Mouse (Mus musculus) lung, embryonic 14.5 days (tissue): ENCODE results near the gene Krt81. TPM values are rescaled to one million over a fixed set of nuclear protein-coding genes. Genes with fewer than 3 reads are reported as not detected.
A peak's percentile ranks its signal among the peaks of the same experiment; 100 is the strongest.

Source experiments
- ATAC-seq: fragments of 200-750 bp; cut with Nextera tagmentation; 2 replicates; pipeline ENCODE4 v1.8.0; 2017; ENCODE audit warnings: mild to moderate bottlenecking, moderate TSS enrichment, moderate library complexity; ENCODE audit not compliant: insufficient read depth
- DNase-seq: peaks from one replicate; pipeline ENCODE4 v3.0.0-alpha.2; 2015
- H3K27ac ChIP-seq: fragments of 300-500 bp; sonication (generic); 2 replicates; pipeline ENCODE4 v1.5.1; 2014; ENCODE audit warnings: low read depth, mild to moderate bottlenecking, moderate library complexity
- H3K27me3 ChIP-seq: fragments of 300-500 bp; sonication (generic); 2 replicates; pipeline ENCODE4 v1.6.1; 2014; ENCODE audit warnings: low read length, control low read depth; ENCODE audit not compliant: insufficient read depth
- H3K36me3 ChIP-seq: fragments of 300-500 bp; sonication (generic); 2 replicates; pipeline ENCODE4 v1.6.1; 2014; ENCODE audit warnings: control low read depth; ENCODE audit not compliant: insufficient read depth
- H3K4me1 ChIP-seq: fragments of 300-500 bp; sonication (generic); 2 replicates; pipeline ENCODE4 v1.6.1; 2014; ENCODE audit warnings: antibody characterized with exemption, control low read depth; ENCODE audit not compliant: insufficient read depth
- H3K4me2 ChIP-seq: fragments of 300-500 bp; sonication (generic); 2 replicates; pipeline ENCODE4 v1.6.1; 2014; ENCODE audit warnings: mild to moderate bottlenecking
- H3K4me3 ChIP-seq: fragments of 300-500 bp; sonication (generic); 2 replicates; pipeline ENCODE4 v1.5.1; 2014; ENCODE audit warnings: low read depth, low read length
- H3K9ac ChIP-seq: fragments of 300-500 bp; sonication (generic); 2 replicates; pipeline ENCODE4 v1.6.1; 2014
- H3K9me3 ChIP-seq: fragments of 300-500 bp; sonication (generic); 2 replicates; pipeline ENCODE4 v1.6.1; 2016; ENCODE audit warnings: low read depth, low read length, control low read depth
- CTCF ChIP-seq: IDR thresholded peaks from 2 replicates; pipeline ENCODE4 v1.5.1; 2016; ENCODE audit warnings: antibody characterized with exemption, low read depth
- WGBS: fragments of 180-500 bp; shearing (Covaris S2); extraction: QIAGEN DNeasy Blood & Tissue Kit; methylation state at CpG from one replicate; pipeline ENCODE4 v1.1.7; 2014; 5-methylcytosine and 5-hydroxymethylcytosine counted together
- polyA plus RNA-seq: library from polyadenylated mRNA; unstranded; fragments of >200 nt; fragmentation: Nextera tagmentation; extraction: Ambion mirVana; gene quantifications from 2 replicates; pipeline ENCODE4 v1.2.1, GENCODE M21; 2014

The Krt81 gene
- polyA plus RNA-seq, 1 experiment from 2014 or later, result not detected

DNA sequence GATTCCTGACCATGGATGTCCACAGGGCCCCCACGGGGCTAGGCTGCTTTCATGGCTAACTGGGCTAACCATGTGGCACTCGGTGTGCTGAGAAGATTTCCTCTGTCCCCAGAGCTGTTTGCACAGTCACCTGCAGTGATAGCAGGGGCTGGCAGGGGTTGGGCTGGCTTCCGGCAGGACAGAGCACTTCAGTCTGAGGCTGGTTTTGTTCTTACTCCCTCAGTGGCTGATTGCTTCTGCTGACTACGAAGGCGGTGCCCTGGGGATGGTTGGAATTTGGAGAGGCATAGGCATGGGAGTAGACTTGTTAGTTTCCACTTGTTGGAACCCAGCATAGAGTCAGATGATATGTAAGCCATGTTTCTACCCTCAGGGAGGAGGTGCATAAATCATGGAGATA lies 38.6 kb downstream of the Krt81 start:
- H3K4me1 ChIP-seq, result no peaks in the 10 kb centered on the region
- H3K27ac ChIP-seq, result peak overlapping the region; percentile 42; the same call in 1 of the 2 replicates
- no peak overlapping the region for H3K4me3 ChIP-seq
- ATAC-seq, result peak; percentile 24; the same call in 1 of the 2 replicates
- no peak for TF ChIP-seq CTCF
- no peak overlapping the region for H3K9ac ChIP-seq
- H3K36me3 ChIP-seq, result peaks cover 26% of the 10 kb centered on the region
- no peak overlapping the region for H3K4me2 ChIP-seq
- no peaks in the 10 kb centered on the region for H3K27me3 ChIP-seq
- 26% methylated on average over 5 of the region's 5 CpGs for WGBS
- peak; percentile 31 for DNase-seq
- no peaks in the 10 kb centered on the region for H3K9me3 ChIP-seq

- Histone ChIP-seq H3K4me2 (no peak overlapping the region), H3K9ac (no peak overlapping the region), H3K9me3 (no peaks in the 10 kb centered on the region), H3K36me3 (peaks cover 22% of the 10 kb centered on the region), H3K4me1 (no peaks in the 10 kb centered on the region), H3K27ac (no peak overlapping the region), H3K27me3 (no peaks in the 10 kb centered on the region), H3K4me3 (no peak overlapping the region)
- DNase-seq, result peak; percentile 69
- ATAC-seq, result no peak
- 56% methylated on average over 6 of the region's 6 CpGs for WGBS
- TF ChIP-seq CTCF, result peak; percentile 64
Measured at GRCm38 (mm10) chr15:101420903-101421302, 42.6 kb downstream of the Krt81 start.

GRCm38 (mm10) chr15:101418950-101419349 lies 44.6 kb downstream of the Krt81 start:
- no peak overlapping the region for H3K4me2 ChIP-seq
- H3K9ac ChIP-seq, result no peak overlapping the region
- peaks cover 7% of the 10 kb centered on the region; the same call in 1 of the 2 replicates for H3K4me1 ChIP-seq
- no peak for DNase-seq
- no peak for TF ChIP-seq CTCF
- ATAC-seq, result no peak
- H3K36me3 ChIP-seq, result peaks cover 18% of the 10 kb centered on the region
- no peaks in the 10 kb centered on the region for H3K9me3 ChIP-seq
- WGBS, result 70% methylated on average over 4 of the region's 4 CpGs
- no peak overlapping the region for H3K27ac ChIP-seq
- no peak overlapping the region for H3K4me3 ChIP-seq
- H3K27me3 ChIP-seq, result peaks cover 5% of the 10 kb centered on the region; the same call in 1 of the 2 replicates

GRCm38 (mm10) chr15:101414807-101415565 lies 48.6 kb downstream of the Krt81 start:
- peak overlapping the region; percentile 63; the same call in 1 of the 2 replicates for H3K27ac ChIP-seq

DNA sequence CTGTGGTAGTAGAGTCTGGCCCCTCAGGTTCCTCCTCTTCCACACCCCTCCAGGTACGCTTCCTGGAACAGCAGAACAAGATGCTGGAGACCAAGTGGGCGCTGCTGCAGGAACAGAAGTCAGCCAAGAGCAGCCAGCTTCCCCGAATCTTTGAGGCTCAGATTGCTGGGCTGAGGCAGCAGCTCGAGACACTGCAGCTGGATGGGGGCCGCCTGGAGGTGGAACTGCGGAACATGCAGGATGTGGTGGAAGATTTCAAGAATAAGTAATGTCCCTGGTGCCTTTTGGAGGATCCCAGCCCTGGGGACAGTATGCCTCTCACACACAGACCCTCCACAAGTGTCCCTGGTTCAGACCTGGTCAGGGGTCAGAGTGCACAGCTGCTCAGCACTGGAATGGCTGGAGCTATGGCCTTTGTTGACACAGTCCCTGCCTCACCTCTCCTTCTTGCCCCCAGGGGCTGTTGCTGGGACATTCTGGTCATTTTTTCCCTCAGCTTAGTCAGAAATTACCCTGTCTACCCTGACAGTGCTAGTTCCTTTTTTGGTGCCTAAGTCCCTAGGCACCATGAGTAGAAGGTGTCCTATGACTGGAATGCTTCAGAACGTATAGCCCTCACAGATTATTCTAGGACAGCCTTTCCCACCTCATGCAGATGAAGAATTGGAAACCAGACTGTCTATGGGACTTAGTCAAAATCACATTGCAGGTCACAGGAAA lies 49.5 kb downstream of the Krt81 start:
- ATAC-seq, result no peak

More at GRCm38 (mm10) chr15:101414807-101415565, 48.6 kb downstream of the Krt81 start:
- Histone ChIP-seq H3K36me3 (peaks cover 4% of the 10 kb centered on the region; the same call in 1 of the 2 replicates), H3K4me2 (peak overlapping the region; percentile 58), H3K9ac (no peak overlapping the region), H3K27me3 (peaks cover 8% of the 10 kb centered on the region; the same call in 1 of the 2 replicates), H3K4me3 (no peak overlapping the region), H3K4me1 (peaks cover 7% of the 10 kb centered on the region; the same call in 1 of the 2 replicates), H3K9me3 (no peaks in the 10 kb centered on the region)
- DNase-seq (no peak), ATAC-seq (no peak)
- no peak for TF ChIP-seq CTCF
- WGBS, result 31% methylated on average over 11 of the region's 11 CpGs

DNA sequence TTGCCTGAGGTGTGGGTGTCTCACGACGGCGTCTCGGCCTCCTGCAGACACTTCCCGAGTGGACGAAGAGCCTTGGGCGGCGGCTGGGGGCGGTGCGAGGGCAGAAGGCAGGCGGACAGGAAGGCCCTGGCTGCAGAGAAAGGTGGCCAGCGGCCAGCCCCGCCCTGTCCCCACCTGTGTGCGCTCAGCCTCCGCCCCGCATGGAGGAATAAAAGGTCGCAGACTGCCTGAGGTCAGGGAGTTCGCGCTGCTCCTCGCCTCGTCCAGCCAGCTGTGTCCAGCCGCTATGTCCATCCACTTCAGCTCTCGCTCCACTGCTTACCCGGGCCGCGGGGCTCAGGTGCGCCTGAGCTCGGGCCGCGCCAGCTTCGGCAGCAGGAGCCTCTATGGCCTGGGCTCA lies 51.4 kb downstream of the Krt81 start:
- Histone ChIP-seq H3K27me3 (peaks cover 8% of the 10 kb centered on the region; the same call in 1 of the 2 replicates), H3K9ac (peak overlapping the region; percentile 53), H3K4me1 (peaks cover 7% of the 10 kb centered on the region; the same call in 1 of the 2 replicates), H3K4me2 (peak overlapping the region; percentile 58), H3K4me3 (peak overlapping the region; percentile 40), H3K27ac (peak overlapping the region; percentile 85), H3K36me3 (no peaks in the 10 kb centered on the region), H3K9me3 (no peaks in the 10 kb centered on the region)
- WGBS, result 14% methylated on average over 31 of the region's 31 CpGs
- DNase-seq (no peak), ATAC-seq (0 out of 2 replicates have a peak, but pooled peaks have one; percentile 30)
- TF ChIP-seq CTCF, result no peak

More for the DNA sequence above, 49.5 kb downstream of the Krt81 start:
- 20% methylated on average over 7 of the region's 7 CpGs for WGBS
- Histone ChIP-seq H3K9me3 (no peaks in the 10 kb centered on the region), H3K36me3 (no peaks in the 10 kb centered on the region), H3K27me3 (peaks cover 8% of the 10 kb centered on the region; the same call in 1 of the 2 replicates), H3K9ac (no peak overlapping the region), H3K27ac (peak overlapping the region; percentile 85), H3K4me3 (peak overlapping the region; percentile 40), H3K4me2 (peak overlapping the region; percentile 58), H3K4me1 (peaks cover 7% of the 10 kb centered on the region; the same call in 1 of the 2 replicates)
- TF ChIP-seq CTCF, result peak; percentile 49
- peak; percentile 44 for DNase-seq
